Mouse (Mus musculus): Measurements from ENCODE around the gene Tshz2.
"Not testable (repeated sequence)": the region's sequence is repeated elsewhere in the genome, so short reads cannot be mapped to it uniquely, and the experiment has no call there.

Tshz2 gene

DNA sequence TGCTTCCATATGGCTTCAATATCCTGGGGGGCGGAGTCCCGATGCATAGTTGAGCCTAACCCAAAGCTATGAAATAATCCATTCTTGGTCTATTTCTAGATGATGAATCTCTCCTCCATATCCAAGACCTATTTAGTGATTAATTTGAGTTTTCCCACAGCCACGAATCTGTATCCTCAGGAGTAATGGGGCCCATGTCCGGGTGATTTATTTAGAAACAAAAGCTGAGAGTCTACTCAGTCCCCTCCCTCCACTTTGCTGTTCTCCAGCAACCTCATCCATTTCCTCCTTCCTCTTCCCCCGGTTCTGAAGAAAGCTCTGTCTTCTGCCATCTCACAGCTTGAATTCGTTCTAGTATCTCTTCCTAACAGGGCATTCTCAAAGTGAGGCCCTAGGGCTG lies 125.3 kb downstream of the Tshz2 start:
- DNase-seq (ENCODE audit: extremely low spot score), result no peak

- no peak for DNase-seq (ENCODE audit: extremely low spot score)
Observed at GRCm38 (mm10) chr2:169760117-169760516, 127.3 kb downstream of the Tshz2 start.

GRCm38 (mm10) chr2:169761726-169762125 lies 128.9 kb downstream of the Tshz2 start:
- DNase-seq (ENCODE audit: extremely low spot score), result no peak

DNA sequence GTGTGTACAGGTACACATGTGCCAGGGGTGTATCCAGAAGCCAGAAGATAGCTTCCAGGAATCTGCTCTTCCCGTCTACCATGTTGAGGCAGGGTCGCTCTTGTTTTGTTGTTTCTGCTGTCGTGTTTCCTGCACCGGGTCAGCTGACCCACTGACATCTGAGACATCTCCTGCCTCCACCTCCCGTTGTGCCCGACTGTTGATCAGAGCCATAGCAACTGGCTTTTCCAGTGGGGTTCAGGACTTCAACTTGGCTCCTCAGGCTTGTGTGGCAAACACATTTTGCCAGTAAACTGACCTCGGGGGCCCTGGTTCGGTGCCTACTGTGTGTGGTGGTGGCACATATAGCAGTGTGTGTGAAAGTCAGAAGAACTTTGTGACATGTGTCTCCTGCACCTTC lies 129.5 kb downstream of the Tshz2 start:
- no peak for DNase-seq (ENCODE audit: extremely low spot score)

DNA sequence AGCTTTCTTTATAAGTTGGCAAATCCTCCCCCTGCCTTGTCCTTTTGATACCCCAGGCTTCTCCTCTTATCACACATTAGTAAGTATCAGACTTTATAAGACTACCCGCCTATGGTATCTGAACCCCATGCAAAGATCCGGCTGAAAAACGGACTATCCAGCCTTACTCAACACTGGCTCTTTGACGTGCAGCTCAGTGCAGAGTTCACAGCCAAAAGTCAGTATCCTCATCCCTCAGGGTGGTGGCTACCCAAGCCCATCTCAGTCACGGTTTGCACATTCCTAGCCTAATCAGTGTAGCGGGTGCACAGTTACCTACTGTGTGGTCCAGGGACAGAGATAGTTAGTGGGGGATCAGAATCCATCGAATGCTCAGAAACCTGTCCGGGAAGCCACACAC lies 130.9 kb downstream of the Tshz2 start:
- no peak for DNase-seq (ENCODE audit: extremely low spot score)

DNA sequence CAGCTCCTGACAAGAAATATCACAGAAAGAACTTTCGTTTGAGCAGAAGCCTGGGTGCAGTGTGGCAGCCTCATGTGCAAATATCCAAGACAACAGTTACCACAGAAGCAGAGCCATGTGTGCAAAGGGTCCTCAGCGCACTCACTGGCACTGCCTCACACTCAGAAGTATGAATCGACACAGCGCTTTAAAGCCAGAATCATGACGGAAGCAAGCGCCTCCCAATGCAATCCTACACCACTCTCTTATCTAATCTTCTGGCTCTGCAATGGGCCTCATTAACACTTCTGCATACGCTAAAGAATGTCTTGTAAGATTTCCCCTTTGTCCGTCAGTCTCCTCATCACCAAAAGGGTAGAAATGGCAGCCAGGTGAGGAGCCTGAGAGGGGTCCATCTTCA lies 133.4 kb downstream of the Tshz2 start:
- no peak for DNase-seq (ENCODE audit: extremely low spot score)

- no peak for DNase-seq (ENCODE audit: extremely low spot score)
Observed at GRCm38 (mm10) chr2:169767281-169767680, 134.5 kb downstream of the Tshz2 start.

DNA sequence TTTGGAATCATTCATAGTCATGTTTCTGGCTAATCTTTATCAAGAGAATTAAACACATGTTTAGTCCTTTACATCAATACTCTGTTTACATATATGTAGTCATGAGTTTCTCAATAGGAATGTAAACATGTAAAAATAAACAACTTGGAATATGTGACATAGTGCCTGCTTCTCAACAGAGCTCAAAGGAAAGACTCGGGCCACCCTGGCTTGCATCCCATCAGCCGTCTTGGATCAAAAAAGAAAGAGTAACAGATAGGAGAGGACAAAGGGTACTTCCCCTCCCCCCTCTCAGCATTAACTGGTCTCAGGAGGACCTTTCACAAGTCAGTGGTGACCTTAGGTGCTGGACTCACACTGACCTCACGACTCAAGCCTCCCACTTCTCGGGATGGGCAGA lies 142.3 kb downstream of the Tshz2 start:
- DNase-seq (ENCODE audit: extremely low spot score), result no peak

GRCm38 (mm10) chr2:169777242-169777641 lies 144.4 kb downstream of the Tshz2 start:
- DNase-seq (ENCODE audit: extremely low spot score), result no peak

- no peak for DNase-seq (ENCODE audit: extremely low spot score)
Observed at GRCm38 (mm10) chr2:169777764-169778163, 145.0 kb downstream of the Tshz2 start.

DNA sequence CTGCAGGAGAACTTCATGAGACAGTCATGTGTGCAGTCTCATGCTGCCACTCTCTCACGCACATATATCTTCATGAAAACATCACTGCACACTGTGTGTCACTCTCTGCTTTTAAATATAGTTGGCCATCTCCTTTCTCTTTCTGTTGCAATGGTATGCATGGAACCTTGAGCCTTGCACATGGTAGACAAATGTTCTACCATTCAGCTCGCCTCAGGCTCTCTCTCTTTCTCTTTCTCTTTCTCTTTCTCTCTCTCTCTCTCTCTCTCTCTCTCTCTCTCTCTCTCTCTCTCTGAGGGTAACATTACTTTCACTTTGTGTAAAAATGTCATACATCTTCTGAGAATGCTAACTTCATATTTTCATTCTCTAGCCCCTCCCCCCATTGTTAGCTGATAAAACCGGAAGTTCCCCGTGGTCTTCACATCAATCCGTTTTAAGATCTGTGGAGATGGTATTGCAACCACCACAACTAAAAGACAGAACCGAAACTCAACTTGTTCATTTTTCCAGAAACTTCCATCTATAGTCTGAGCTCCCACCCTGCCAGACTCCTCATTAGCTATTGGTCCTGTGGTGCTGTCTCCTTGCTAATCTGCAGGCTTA lies 146.0 kb downstream of the Tshz2 start:
- no peak for DNase-seq (ENCODE audit: extremely low spot score)

- DNase-seq (ENCODE audit: extremely low spot score), result not testable (repeated sequence)
Observed at GRCm38 (mm10) chr2:169781671-169782070, 148.9 kb downstream of the Tshz2 start.

- DNase-seq (ENCODE audit: extremely low spot score), result no peak
Observed at GRCm38 (mm10) chr2:169782874-169783680, 150.3 kb downstream of the Tshz2 start.

DNA sequence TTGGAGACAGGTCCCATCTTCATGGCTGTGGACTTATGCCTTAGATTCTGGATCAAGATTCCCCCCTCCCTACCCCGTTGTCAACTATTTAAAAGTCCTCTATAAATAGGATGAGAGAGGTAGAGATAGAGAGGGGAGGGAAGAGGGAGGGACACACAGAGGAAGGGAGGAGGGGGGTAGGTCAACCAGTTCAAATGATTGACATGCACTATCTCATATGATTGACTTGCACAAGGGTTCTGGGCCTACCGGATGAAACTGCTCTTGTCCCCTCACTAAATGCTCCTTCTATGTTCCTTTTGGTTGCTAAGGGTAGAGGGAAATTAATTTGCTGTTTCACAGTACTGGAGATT lies 150.8 kb downstream of the Tshz2 start:
- no peak for DNase-seq (ENCODE audit: extremely low spot score)

- DNase-seq (ENCODE audit: extremely low spot score), result no peak
Observed at GRCm38 (mm10) chr2:169787381-169787780, 154.6 kb downstream of the Tshz2 start.

DNA sequence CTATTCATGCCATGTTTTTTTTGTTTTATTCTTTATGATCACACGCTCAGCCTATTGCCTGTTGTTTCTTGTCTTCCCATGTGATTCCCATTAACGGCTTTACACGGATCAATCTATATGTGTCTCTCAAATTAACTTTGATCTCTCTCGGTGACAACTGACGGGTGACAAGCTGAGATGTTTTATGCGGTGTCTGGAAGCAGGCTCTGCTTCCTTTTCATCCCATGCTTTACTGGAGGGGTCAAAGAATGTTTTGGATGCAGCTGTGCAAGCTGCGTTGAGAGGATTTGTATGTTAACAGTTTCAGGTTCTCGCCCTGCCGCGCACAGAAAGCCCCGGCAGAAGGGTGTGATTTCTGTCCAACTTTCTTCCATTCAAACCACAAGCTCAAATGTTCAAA lies 155.1 kb downstream of the Tshz2 start:
- no peak for DNase-seq (ENCODE audit: extremely low spot score)

- DNase-seq (ENCODE audit: extremely low spot score), result peak; percentile 80
Observed at GRCm38 (mm10) chr2:169790439-169791131, 157.8 kb downstream of the Tshz2 start.

GRCm38 (mm10) chr2:169792706-169793105 lies 159.9 kb downstream of the Tshz2 start:
- DNase-seq (ENCODE audit: extremely low spot score), result no peak

GRCm38 (mm10) chr2:169802241-169802640 lies 169.4 kb downstream of the Tshz2 start:
- no peak for DNase-seq (ENCODE audit: extremely low spot score)

DNA sequence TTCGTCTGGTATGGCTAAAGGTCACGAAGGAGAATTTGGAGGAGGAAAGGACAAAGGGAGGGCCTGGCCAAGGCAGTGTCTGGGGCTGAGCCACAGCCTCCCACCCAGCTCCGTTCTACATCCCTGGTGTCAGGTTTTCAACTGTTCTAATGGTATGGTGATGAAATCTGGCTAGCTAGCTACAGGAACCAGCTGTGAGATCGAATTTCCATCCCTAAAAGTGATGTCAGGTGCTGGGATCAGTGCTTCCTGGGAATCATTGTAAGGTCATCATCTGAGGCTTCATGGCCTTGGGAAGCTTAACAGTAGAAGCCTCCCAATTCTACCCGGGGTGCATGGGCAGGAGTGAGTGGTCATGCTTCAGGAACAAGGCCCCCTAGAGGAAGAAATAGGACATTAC lies 171.6 kb downstream of the Tshz2 start:
- DNase-seq (ENCODE audit: extremely low spot score), result no peak

- DNase-seq (ENCODE audit: extremely low spot score), result no peak
Observed at GRCm38 (mm10) chr2:169805545-169805944, 172.7 kb downstream of the Tshz2 start.

- no peak for DNase-seq (ENCODE audit: extremely low spot score)
Observed at GRCm38 (mm10) chr2:169811589-169811988, 178.8 kb downstream of the Tshz2 start.

DNA sequence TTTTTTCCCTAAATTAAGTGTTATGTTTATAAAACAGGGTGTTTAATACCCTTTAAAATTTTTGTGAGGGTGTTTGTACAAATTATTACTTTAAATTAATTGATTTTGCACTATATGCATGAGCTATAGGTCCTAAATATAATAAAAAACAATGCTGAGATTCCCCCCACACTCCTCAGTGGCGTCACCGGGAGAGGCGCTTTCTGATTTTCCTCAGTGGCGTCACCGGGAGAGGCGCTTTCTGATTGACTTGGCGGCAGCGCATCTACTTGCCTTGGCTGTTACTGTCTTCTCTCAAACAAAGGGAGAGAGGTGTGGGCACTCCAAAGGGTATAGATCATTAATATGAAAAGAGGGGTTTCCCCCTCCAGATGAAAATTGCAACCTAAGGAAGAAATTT lies 179.2 kb downstream of the Tshz2 start:
- no peak for DNase-seq (ENCODE audit: extremely low spot score)

Measured in embryo, embryonic 9.5 days (tissue).